Mouse (Mus musculus) macrophage (primary cell): Measurements from ENCODE around the gene Pde7b. TPM values are rescaled to one million over a fixed set of nuclear protein-coding genes. Genes with fewer than 3 reads are reported as not detected.

Source experiments
- H3K27ac ChIP-seq: fragments of 350-480 bp; formaldehyde crosslinking; 2 replicates; pipeline ENCODE4 v1.9.0; 2021
- H3K36me3 ChIP-seq: fragments of 350-480 bp; formaldehyde crosslinking; 2 replicates; pipeline ENCODE4 v1.9.0; 2021; ENCODE audit errors: inconsistent target
- H3K4me3 ChIP-seq: fragments of 350-480 bp; formaldehyde crosslinking; 2 replicates; pipeline ENCODE4 v1.9.0; 2021; ENCODE audit errors: inconsistent target
- H3K79me2 ChIP-seq: fragments of 350-480 bp; formaldehyde crosslinking; 2 replicates; pipeline ENCODE4 v1.9.0; 2021; ENCODE audit errors: inconsistent target
- WGBS: methylation state at CpG from one replicate; pipeline ENCODE4 v1.1.7; 2026; ENCODE audit warnings: inconsistent platforms; ENCODE audit not compliant: missing documents; 5-methylcytosine and 5-hydroxymethylcytosine counted together
- polyA plus RNA-seq: library from polyadenylated mRNA; stranded (reverse); fragments of 250-400 nt; gene quantifications from 3 replicates; pipeline ENCODE4 v1.2.4, GENCODE M21; 2018; ENCODE audit warnings: inconsistent platforms

Gene Pde7b
- polyA plus RNA-seq, 1 experiment from 2014 or later: 42.9 TPM

GRCm38 (mm10) chr10:20409181-20409580 lies 315.7 kb downstream of the Pde7b start:
- WGBS: 93% methylated on average over 10 of the region's 10 CpGs
- no peak overlapping the region for H3K27ac ChIP-seq
- H3K79me2 ChIP-seq: no peaks in the 10 kb centered on the region
- H3K36me3 ChIP-seq: peaks cover 89% of the 10 kb centered on the region
- H3K4me3 ChIP-seq: no peak overlapping the region

- peaks cover 87% of the 10 kb centered on the region for H3K36me3 ChIP-seq
- H3K27ac ChIP-seq: no peak overlapping the region
- 92% methylated on average over 3 of the region's 3 CpGs for WGBS
- no peak overlapping the region for H3K4me3 ChIP-seq
- H3K79me2 ChIP-seq: no peaks in the 10 kb centered on the region
Measured at GRCm38 (mm10) chr10:20408336-20408735, 316.5 kb downstream of the Pde7b start.

- no peak overlapping the region for H3K4me3 ChIP-seq
- WGBS: 68% methylated on average over 2 of the region's 2 CpGs
- peaks cover 94% of the 10 kb centered on the region for H3K36me3 ChIP-seq
- no peak overlapping the region for H3K27ac ChIP-seq
- H3K79me2 ChIP-seq: no peaks in the 10 kb centered on the region
Measured at GRCm38 (mm10) chr10:20405471-20405870, 319.4 kb downstream of the Pde7b start.

- Histone ChIP-seq H3K4me3 (no peak overlapping the region), H3K27ac (no peak overlapping the region), H3K79me2 (no peaks in the 10 kb centered on the region), H3K36me3 (peaks cover 80% of the 10 kb centered on the region)
- WGBS: 94% methylated on average over 5 of the region's 5 CpGs
Measured at GRCm38 (mm10) chr10:20402941-20403340, 321.9 kb downstream of the Pde7b start.

GRCm38 (mm10) chr10:20400406-20400805 lies 324.5 kb downstream of the Pde7b start:
- no peak overlapping the region for H3K4me3 ChIP-seq
- no peaks in the 10 kb centered on the region for H3K79me2 ChIP-seq
- WGBS: 98% methylated on average over 13 of the region's 15 CpGs

GRCm38 (mm10) chr10:20398641-20399390 lies 326.1 kb downstream of the Pde7b start:
- Histone ChIP-seq H3K27ac (no peak overlapping the region), H3K4me3 (no peak overlapping the region; the same call in 1 of the 2 replicates), H3K36me3 (peaks cover 43% of the 10 kb centered on the region), H3K79me2 (no peaks in the 10 kb centered on the region)
- 81% methylated on average over 12 of the region's 12 CpGs for WGBS

More at GRCm38 (mm10) chr10:20400406-20400805, 324.5 kb downstream of the Pde7b start:
- Histone ChIP-seq H3K36me3 (peaks cover 57% of the 10 kb centered on the region), H3K27ac (no peak overlapping the region)

GRCm38 (mm10) chr10:20398224-20398623 lies 326.7 kb downstream of the Pde7b start:
- H3K4me3 ChIP-seq: no peak overlapping the region; the same call in 1 of the 2 replicates
- WGBS: 8% methylated on average over 6 of the region's 6 CpGs
- no peaks in the 10 kb centered on the region for H3K79me2 ChIP-seq
- H3K36me3 ChIP-seq: peaks cover 37% of the 10 kb centered on the region
- H3K27ac ChIP-seq: no peak overlapping the region

GRCm38 (mm10) chr10:20395778-20396177 lies 329.1 kb downstream of the Pde7b start:
- no peak overlapping the region for H3K4me3 ChIP-seq
- no peak overlapping the region for H3K27ac ChIP-seq
- 94% methylated on average over 3 of the region's 3 CpGs for WGBS
- H3K36me3 ChIP-seq: peaks cover 14% of the 10 kb centered on the region; the same call in 1 of the 2 replicates
- no peaks in the 10 kb centered on the region for H3K79me2 ChIP-seq

GRCm38 (mm10) chr10:20394815-20395214 lies 330.1 kb downstream of the Pde7b start:
- H3K27ac ChIP-seq: no peak overlapping the region
- peaks cover 4% of the 10 kb centered on the region; the same call in 1 of the 2 replicates for H3K36me3 ChIP-seq
- WGBS: 93% methylated on average over 5 of the region's 5 CpGs

GRCm38 (mm10) chr10:20390568-20390967 lies 334.3 kb downstream of the Pde7b start:
- WGBS: 36% methylated on average over 3 of the region's 3 CpGs
- no peak overlapping the region for H3K4me3 ChIP-seq
- no peaks in the 10 kb centered on the region for H3K79me2 ChIP-seq
- no peak overlapping the region for H3K27ac ChIP-seq
- no peaks in the 10 kb centered on the region for H3K36me3 ChIP-seq

More at GRCm38 (mm10) chr10:20394815-20395214, 330.1 kb downstream of the Pde7b start:
- Histone ChIP-seq H3K79me2 (no peaks in the 10 kb centered on the region), H3K4me3 (no peak overlapping the region)

GRCm38 (mm10) chr10:20382807-20383419 lies 342.0 kb downstream of the Pde7b start:
- H3K27ac ChIP-seq: no peak overlapping the region
- no peak overlapping the region for H3K4me3 ChIP-seq
- H3K36me3 ChIP-seq: no peaks in the 10 kb centered on the region
- H3K79me2 ChIP-seq: no peaks in the 10 kb centered on the region
- 96% methylated on average over 6 of the region's 6 CpGs for WGBS

GRCm38 (mm10) chr10:20381352-20381751 lies 343.5 kb downstream of the Pde7b start:
- WGBS: 54% methylated on average over 3 of the region's 3 CpGs
- Histone ChIP-seq H3K4me3 (no peak overlapping the region), H3K79me2 (no peaks in the 10 kb centered on the region), H3K27ac (no peak overlapping the region), H3K36me3 (no peaks in the 10 kb centered on the region)

GRCm38 (mm10) chr10:20380798-20381197 lies 344.1 kb downstream of the Pde7b start:
- no peak overlapping the region for H3K27ac ChIP-seq
- 90% methylated on average over 3 of the region's 3 CpGs for WGBS
- no peaks in the 10 kb centered on the region for H3K36me3 ChIP-seq
- H3K79me2 ChIP-seq: no peaks in the 10 kb centered on the region
- no peak overlapping the region for H3K4me3 ChIP-seq

GRCm38 (mm10) chr10:20379071-20379735 lies 345.7 kb downstream of the Pde7b start:
- no peak overlapping the region for H3K27ac ChIP-seq
- H3K4me3 ChIP-seq: no peak overlapping the region
- H3K36me3 ChIP-seq: no peaks in the 10 kb centered on the region
- H3K79me2 ChIP-seq: no peaks in the 10 kb centered on the region
- WGBS: 93% methylated on average over 9 of the region's 9 CpGs

GRCm38 (mm10) chr10:20377621-20378020 lies 347.3 kb downstream of the Pde7b start:
- WGBS: 91% methylated on average over 9 of the region's 9 CpGs
- Histone ChIP-seq H3K27ac (no peak overlapping the region), H3K79me2 (no peaks in the 10 kb centered on the region), H3K36me3 (no peaks in the 10 kb centered on the region), H3K4me3 (no peak overlapping the region)
